Mouse (Mus musculus) cerebellum, postnatal 10 days (tissue): Measurements from ENCODE around the gene Cd7.
"Not testable (repeated sequence)": the region's sequence is repeated elsewhere in the genome, so short reads cannot be mapped to it uniquely, and the experiment has no call there.

ENCODE experiments used
- DNase-seq, 2 experiments: peaks; one replicate each; pipeline ENCODE4 v3.0.0; 2021; ENCODE audit warnings: mixed read lengths in 2 of 2

Gene Cd7

GRCm38 (mm10) chr11:121045286-121045685 is 6.1 kb upstream of the Cd7 start:
- no peak for DNase-seq

DNA sequence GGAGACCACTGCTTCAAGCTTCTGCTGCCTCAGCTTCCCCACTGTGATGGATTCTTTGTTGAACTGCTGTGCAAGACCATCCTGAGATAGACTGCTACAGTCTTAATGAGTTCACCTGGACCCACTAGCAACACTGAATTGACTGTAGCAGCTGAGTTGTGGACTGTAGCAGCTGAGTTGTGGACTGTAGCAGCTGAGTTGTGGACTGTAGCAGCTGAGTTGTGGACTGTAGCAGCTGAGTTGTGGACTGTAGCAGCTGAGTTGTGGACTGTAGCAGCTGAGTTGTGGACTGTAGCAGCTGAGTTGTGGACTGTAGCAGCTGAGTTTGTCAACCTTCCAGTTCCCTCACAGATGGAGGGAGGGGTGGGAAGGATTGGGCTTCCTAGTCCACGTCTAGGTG is 3.8 kb upstream of the Cd7 start:
- not testable (repeated sequence) for DNase-seq

- DNase-seq = no peak
Measured at GRCm38 (mm10) chr11:121042480-121042879, 3.3 kb upstream of the Cd7 start.

DNA sequence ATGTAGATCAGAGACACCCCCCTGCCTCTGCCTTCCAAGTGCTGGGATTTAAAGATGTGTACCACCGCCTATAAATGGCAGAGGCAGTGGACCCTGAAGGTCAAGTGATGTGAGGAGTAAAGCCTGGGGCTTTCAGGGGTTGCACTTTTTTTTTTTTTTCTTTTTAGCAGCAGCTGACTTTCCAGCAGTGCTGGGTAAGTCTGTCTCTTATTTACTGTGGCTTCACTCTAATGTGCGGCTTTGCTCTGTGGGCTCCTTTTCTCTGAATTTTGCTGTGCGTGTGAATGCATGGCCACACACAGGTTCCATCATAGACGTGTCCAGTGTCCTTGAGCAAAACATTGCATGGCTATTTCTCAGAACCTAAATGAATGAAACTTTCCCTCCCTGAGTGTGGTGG is 2.4 kb upstream of the Cd7 start:
- DNase-seq = no peak

GRCm38 (mm10) chr11:121041212-121041611 is 2.0 kb upstream of the Cd7 start:
- peak; percentile 85 to 88 for DNase-seq

DNA sequence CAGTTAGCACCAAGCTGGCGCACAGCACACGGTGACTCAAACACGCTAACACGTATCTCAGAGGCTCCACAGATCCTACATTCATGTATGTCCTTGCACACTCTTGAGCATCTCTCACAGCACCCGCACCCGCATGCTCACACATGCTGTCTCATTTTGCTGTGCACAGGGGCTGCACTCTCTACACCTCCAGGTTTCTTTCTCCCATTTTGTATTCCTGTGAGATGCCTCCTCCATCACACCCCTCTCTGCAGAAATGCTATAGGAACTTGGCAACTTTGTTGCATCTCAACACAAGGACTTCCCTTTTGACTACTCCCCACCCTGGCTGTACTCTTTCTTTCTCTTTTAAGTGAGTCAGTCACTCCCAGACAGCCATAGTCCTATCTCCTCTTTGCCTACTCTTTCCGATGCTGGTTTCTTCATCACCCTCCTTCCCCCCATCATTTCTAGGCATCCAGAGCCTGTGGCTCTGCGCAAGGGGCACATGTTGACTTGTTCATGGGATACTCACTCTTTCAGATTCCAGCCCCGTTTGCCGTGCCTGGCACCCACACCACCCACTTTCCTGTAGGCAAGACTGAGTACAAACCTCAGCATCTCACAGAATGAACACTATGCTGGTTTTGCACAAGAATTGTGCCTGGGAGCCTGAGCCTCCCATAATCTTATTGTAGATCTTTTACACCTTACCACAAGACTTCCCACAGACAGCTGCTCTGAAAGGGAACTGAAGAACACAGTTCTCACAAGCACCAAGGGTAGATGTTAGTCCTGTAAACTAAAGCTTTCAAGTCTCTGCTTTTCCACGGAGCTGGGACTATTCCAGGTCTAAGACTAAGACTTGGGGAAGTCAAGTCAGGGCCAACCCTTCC is 615 bp downstream of the Cd7 start:
- DNase-seq = no peak

DNA sequence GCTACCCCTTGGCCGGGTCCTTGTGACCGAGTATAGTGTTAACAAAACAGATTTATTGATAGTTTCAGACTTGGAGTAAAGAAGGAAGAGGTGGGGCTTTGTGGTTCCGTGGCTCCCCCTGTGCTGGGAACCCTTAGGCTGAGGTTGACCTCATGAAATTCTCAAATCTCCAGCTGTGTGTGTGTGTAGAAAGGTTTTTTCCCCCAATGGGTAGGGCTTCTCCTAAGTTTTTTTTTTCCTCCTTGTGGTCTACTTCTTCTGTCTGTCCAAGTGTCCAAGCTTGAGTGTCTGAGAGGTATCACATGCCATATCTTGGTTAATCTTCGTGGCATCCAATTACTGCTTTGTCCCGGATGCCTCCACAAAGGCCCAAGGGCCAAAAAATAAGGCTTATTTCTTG is 6.1 kb downstream of the Cd7 start:
- no peak for DNase-seq

- DNase-seq = no peak
Measured at GRCm38 (mm10) chr11:121027259-121027658, 12.0 kb downstream of the Cd7 start.

GRCm38 (mm10) chr11:121024163-121024562 is 15.1 kb downstream of the Cd7 start:
- no peak for DNase-seq

DNA sequence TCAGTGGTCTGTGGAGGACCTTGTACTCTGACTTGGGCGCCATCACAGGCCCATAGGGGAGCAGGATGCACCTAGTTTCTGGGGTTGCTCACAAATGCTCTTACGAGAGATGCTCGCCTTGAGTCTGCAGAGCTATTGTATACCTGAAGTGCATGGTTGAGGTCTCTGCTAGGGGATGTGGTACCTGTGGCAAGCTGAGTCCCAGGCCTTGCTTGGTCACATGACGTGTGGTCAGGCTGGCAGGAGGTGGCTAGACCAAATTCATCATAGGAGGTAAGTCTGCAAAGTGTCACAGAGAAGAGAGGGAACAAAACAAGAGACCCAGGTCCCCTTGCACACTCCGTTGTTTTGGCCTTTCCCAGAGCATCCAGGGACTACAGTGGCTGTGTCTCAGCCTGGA is 19.7 kb downstream of the Cd7 start:
- DNase-seq = no peak

DNA sequence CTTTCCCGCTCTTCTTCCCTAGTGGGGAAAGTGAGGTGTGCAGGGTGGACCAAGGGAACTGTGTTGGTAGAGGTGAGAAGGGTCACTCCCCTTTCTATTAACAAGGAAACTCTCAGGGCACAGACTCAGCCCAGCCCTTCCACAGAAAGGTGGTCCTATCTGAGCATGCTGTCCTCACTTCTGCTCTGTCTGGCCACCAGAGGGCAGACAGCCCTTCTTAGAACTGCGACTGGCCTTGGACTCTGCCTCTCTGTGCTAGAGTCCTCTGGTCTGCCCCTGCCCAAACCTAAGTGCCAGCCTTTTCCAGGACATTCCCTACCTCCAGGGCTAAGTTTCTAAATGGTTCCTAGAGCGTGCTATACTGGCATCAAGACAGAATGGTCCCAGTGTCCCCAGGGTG is 21.5 kb downstream of the Cd7 start:
- peak; percentile 86 for DNase-seq

DNA sequence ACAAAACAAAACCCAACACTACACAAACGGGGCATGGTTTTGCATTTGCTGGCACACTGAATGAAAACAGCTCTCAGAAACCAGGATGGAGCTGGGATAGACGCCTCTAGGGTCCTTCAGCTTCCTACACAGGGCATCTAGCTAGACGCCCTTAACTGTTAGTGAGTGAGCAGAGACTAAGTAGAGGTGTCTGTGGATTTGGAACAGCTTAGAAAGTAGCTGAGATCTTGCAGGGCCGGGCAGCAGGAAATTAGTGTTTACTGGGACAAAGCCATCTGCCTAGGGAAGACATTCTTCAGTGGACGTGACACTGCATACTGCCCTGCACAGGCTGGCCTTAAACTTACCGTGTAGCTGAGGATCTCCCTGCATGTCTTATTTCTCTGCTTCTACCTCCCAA is 23.7 kb downstream of the Cd7 start:
- no peak for DNase-seq

- peak; percentile 78 to 81 for DNase-seq
Measured at GRCm38 (mm10) chr11:121014896-121015300, 24.3 kb downstream of the Cd7 start.

- peak; percentile 25 to 41 for DNase-seq
Measured at GRCm38 (mm10) chr11:121013656-121014055, 25.6 kb downstream of the Cd7 start.

- DNase-seq = no peak
Measured at GRCm38 (mm10) chr11:121010044-121010755, 29.0 kb downstream of the Cd7 start.

DNA sequence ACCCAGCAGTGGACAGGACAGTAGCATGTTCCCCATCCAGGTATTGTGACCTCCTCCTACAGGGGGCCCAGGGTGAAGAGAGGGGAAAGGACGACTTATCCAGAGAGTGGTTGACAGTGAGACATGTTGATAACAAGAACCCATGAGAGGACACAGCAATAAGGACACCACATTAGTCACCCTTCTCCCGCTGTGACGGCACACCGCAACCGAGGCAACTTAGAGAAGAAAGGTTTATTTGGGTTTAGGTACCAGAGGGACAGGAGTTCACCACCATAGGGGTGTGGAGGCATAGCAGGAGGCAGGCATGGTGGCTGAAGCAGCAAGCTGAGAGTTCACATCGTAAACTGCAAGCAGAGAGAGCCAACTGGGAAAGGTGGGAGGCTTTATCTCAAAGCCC is 33.0 kb downstream of the Cd7 start:
- DNase-seq = no peak

DNA sequence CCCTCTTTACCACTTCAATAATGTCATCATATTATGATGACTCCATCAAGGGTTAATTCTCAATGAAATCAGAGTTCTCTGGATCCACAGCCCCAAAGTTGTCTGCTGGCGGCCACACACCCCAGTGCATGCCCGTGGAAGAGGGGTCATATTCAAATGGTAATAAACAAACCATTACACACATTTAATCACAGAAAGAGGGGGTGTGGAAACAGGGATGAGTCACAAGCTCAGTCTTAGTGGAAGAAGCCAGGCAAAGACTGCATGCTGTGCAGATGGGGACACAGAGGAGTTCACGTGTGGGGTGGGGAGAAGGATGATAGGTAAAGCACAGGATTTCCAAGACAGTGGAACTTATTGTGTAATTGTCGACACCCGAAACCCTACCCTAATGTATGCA is 34.9 kb downstream of the Cd7 start:
- no peak for DNase-seq

DNA sequence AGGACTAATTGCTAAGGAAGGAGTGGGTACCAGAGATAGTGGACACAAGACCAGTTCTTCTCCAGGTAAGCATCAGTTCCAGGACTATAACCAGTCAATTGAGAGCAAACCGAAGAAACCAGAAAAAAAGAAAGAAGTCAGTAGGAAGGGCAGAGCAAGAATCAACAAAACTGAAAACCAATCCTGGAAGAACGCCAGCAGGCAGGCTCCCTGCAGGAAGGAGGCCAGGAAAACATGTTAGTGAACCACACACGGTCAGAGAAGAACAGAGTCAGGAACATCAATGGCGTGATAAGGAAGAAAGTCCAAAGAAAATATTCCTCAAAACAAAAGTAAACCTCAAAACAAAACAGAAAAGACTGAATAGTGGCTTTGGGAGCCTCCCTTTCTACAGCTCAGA is 37.3 kb downstream of the Cd7 start:
- DNase-seq = peak; percentile 55 to 58

DNA sequence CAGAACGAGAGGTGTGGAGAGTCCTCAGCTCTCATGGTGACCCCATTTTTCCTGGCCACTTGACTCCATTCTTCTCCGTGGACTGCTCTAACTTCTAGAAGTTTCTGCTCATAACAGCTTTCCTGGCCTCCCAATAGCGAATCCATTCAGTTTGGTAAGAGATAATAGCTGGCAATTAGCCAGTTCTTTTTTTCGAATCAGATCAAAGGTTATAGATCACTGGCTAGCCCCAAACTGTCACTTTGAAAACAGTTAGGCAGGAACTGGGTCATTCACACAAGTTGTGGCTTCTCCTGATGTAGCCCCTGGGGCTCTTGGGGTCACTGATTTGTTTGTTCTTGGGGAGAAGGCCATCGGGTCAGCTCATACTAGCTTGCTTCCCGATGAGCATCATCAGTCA is 44.5 kb downstream of the Cd7 start:
- no peak for DNase-seq

- peak; percentile 36 to 38 for DNase-seq
Measured at GRCm38 (mm10) chr11:120993586-120993985, 45.6 kb downstream of the Cd7 start.

DNA sequence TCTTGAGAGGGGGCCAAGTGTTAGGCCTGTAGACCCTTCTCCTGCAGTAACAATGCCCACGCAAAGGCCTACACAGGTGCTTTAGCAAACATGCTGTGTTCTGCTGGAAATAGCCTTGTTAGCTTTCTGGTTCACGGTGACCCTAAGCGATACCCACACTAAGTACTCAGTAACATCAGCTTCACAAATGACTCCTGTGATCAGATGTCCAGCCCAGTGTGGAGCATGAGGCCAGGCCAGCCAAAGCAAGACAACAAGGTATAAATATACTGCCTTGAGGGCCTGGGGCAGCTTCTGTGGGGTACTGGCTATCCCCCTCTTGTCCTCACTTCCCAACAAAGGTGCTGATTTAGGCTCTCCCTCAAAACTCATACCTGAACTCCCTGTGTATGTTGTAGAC is 46.1 kb downstream of the Cd7 start:
- no peak for DNase-seq

DNA sequence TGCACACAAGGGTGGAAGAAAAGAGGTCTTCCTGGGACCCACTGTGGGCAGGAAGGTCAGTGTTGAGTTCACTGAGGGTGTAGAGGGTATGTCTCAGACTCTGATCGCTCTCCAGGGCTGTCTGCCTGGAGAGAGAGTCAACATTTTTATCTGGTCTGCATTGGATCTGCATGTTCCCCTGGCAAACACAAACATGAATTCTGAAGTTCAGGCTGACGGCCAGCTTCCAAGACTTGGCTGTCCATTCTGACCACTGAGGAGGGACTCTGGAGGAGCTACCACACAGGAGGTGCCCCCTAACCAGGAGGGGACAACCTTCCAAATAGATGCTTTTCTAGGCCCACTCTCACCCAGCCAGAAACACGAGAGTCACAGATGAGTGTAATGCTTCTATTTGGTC is 47.4 kb downstream of the Cd7 start:
- DNase-seq = peak; percentile 38 to 43

DNA sequence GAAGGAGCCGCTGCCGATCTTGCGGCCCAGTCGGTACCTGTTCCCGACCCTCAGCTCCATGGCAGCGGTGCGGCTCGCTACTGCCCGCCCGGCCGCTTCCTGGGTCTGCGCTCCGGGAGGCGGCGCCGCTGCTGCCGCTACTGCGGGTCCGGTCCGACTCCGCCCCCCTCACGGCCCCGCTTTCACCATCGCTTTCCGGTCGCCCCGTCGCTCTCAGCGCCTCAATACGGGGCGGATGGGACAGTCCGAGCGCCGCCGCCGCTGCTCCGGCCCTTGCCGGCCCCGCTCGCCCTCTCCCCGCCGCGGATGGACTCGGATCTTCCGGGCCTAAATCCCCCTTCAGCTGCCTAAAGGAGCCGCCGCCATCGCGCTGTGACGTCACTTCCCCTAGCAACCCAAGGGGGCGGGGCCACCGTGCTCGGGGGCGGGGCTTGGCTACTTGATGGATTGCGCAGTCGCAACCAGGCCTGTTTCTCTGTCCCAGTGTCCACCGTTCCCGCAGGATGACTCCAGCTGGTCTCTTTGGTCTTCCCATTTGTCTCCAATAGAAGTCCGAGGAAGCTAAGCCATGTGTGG is 48.2 kb downstream of the Cd7 start, which contains the start of gene Csnk1d:
Gene Csnk1d, minus strand, starts transcription at position 380 of the 576 bp plus-strand sequence.
- peak; percentile 100 for DNase-seq
